Mouse (Mus musculus): ENCODE data around the gene Chd1l.
A peak's percentile ranks its signal among the peaks of the same experiment; 100 is the strongest.

Chd1l gene

DNA sequence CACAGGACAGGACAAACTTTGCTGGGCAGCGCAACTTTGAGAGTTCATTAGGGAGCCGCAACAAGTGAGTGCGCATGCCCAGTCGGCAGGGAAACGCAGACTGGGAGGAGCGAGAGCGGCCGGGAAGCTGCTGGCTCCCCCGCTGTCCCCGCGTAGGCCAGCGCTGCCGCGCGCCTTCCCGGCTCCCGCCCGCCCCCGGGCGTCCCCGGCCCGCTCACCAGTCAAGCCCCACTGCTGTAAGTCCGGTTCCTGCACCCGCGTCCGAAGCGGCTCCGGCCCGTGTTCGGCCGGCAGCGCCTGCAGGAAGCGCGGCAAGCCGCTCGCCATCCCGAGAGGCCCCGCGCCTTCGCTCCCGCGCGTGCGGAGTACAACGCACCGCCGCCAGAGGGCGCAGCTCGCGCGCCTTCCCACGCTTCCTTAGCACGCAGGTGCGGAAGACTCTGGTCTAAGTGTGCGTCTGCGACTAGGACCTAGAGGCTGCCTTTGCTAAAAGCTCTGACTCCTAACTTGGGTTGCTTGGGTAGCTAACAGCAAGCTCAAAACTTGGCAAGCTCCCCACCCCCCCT, at the start of gene Chd1l:
Gene Chd1l (minus strand): TSS at position 359 of the 566 bp plus-strand sequence.
- peak; percentile 88 to 97 for DNase-seq

GRCm38 (mm10) chr3:97659746-97660145, 49.7 kb upstream of the Chd1l start:
- DNase-seq: no peak

- DNase-seq: peak in 1 of 2 experiments; percentile 60
Measured at GRCm38 (mm10) chr3:97658426-97659193, 48.6 kb upstream of the Chd1l start.

- DNase-seq: peak; percentile 98 to 99
Measured at GRCm38 (mm10) chr3:97657655-97658411, 47.8 kb upstream of the Chd1l start, which contains the start of gene Prkab2. Gene Prkab2 (plus strand): TSS chr3:97658193.

GRCm38 (mm10) chr3:97654901-97655300, 44.9 kb upstream of the Chd1l start:
- DNase-seq: no peak

DNA sequence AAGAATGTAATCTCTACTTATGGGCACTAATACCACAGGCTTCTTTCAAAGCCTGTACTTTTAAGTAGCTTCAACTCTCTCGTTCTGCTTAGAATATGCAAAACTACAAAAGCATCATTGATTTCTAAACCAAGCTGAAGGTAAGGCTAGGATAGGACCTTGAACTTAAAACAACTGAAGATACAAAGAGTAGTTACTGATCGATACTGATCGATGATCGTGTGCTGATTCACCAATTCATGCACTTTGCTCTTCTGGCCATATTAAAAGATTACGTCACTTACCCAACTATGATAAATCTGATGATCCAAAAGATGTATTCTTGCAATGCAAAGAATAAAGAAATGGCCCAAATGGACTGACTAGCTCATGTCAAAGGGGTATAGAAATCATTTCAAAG, 43.8 kb upstream of the Chd1l start:
- no peak for DNase-seq

- DNase-seq: no peak
Measured at GRCm38 (mm10) chr3:97651604-97652003, 41.6 kb upstream of the Chd1l start.

GRCm38 (mm10) chr3:97649469-97649868, 39.5 kb upstream of the Chd1l start:
- no peak for DNase-seq

DNA sequence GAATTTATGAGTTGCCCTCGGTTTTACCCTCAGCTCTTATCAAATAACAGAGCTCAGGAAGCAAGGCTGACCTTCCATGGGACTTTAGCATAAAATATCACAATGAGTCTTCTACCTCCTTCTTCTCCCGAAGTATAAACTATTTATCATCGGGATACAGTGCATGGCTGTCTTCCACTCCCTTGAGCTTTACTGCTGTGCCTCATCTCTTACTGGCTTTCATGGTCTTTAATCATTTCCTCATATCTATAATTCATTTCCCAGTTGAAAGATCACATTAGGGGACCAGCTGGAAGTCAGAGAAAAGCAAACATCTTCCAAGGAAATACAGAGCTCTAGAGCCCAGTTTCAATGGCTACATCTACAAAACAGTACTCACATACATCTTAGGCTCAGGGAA, 39.0 kb upstream of the Chd1l start:
- DNase-seq: no peak

GRCm38 (mm10) chr3:97648518-97648917, 38.5 kb upstream of the Chd1l start:
- no peak for DNase-seq

DNA sequence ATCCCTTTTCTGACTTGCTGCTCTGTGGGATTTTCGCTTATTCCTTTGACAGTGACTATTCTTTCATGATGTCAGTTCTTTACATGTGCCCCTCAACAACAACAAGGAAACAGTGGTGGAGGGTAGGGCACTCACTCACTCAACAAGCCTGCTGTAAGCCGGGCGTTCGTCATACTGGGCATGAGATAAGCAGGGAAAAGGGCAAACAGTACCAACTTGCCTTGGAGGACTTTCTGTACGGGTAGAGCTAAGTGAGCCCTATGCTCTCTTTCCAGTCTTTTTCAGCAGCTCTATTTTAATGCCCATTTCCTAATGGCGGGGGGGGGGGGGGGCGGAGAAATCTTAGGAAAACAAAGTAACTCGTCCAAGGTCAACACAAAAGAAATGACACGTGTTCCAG, 32.0 kb upstream of the Chd1l start:
- no peak for DNase-seq

GRCm38 (mm10) chr3:97641396-97641795, 31.4 kb upstream of the Chd1l start:
- DNase-seq: no peak

DNA sequence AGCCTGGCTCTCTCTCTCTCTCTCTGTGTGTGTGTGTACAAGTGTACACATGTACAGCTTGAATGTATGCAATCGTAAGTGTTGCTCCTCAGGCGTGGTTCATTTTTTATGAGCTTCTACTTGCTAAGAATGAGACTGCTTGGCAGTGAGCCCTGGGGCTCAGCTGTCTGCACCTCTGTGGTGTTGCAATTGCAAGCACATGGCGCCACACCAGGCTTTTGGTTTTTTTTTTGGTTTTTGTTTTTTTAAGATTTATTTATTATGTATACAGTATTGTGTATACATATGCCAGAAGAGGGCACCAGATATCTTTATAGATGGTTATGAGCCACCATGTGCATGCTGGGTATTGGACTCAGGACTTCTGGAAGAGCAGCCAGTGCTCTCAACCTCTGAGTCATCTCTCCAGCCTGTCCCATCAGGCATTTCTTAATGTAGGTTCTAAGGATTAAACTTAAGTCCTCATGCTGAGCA, 24.3 kb upstream of the Chd1l start:
- DNase-seq: no peak

GRCm38 (mm10) chr3:97633456-97633855, 23.5 kb upstream of the Chd1l start:
- no peak for DNase-seq

- no peak for DNase-seq
Measured at GRCm38 (mm10) chr3:97631258-97631860, 21.4 kb upstream of the Chd1l start.

- no peak for DNase-seq
Measured at GRCm38 (mm10) chr3:97630746-97631145, 20.7 kb upstream of the Chd1l start.

DNA sequence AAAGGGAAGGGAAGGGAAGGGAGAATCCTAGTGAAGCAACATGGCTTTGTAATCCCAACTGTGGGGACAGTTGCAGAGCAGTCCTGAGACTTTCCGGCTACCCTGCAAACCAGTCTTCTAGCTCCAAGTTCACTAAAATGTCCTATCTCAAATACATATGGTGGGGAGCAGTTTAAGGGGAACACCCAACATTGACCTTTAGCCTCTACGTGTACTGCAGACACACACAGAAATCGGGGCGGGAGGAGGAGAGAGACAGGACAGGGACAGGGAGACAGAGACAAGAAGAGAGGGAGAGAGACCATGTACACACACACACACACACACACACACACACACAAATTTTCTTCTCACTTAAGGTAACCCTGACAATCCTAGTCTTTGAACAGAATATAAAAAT, 19.9 kb upstream of the Chd1l start:
- DNase-seq: no peak

DNA sequence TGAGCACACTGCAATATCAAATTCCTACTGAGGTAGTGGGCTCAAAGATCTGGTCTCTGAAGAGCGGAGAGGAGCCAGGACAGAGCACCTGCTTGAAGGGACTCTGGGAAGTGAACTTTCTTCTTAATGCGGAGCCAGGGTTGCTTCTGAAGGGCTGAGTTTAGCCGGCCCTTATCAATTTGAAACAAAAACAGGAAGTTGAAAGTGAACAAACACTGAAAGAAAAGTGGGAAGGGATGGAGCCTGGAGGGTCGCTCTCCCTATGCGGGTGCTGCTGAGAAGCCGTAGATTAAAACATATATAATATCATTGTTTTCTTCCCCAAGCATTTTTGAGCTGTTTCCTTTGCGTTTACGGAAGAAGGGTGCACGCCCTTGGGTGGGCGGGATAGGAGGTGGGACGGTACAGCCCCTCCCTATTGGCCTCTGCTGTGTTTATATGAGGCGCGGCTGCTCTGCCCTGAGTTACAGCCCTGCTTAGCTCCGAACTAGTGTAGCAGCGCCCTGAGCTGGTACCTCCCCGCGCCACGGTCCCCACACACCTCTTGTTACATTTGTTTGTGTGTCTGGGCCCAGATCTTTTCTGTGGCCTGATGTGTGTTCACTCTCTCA, 18.5 kb upstream of the Chd1l start, which contains the start of gene Fmo5:
Gene Fmo5 (plus strand): TSS at position 414 of the 611 bp plus-strand sequence.
- no peak for DNase-seq

- no peak for DNase-seq
Measured at GRCm38 (mm10) chr3:97627893-97628292, 17.9 kb upstream of the Chd1l start.

GRCm38 (mm10) chr3:97624611-97625010, 14.6 kb upstream of the Chd1l start:
- no peak for DNase-seq

- no peak for DNase-seq
Measured at GRCm38 (mm10) chr3:97620657-97621056, 10.7 kb upstream of the Chd1l start.

DNA sequence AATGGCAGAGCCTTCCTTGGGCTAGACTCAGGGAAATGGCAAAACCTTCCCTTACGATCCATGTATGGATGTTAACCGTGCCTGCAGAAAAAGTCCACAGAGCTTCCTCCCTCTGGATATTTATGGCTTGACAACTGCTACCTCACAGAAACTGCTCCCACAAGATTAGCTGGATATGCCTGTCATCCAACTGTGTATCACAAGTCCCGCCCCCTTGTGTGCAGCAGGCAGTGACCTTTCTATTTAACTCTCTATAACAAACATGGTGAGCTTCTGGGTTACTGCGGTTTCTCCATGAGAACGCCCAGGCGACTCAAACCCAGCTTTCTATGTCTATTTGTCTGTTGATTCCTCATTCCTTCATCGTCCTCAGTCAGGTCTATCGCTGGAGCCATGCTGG, 7.9 kb upstream of the Chd1l start:
- DNase-seq: no peak

All from cerebellum, adult 18-20 months (tissue).